Mouse (Mus musculus) testis, postnatal 10 days (tissue): Measurements from ENCODE around the gene Ankrd37.

Source experiments
- DNase-seq: peaks from one replicate; pipeline ENCODE4 v3.0.0; 2021; ENCODE audit warnings: low spot score

Ankrd37 gene

GRCm38 (mm10) chr8:46005596-46005995, at the start of gene Ankrd37:
Ankrd37 (minus strand) TSS chr8:46005707.
- DNase-seq: no peak

GRCm38 (mm10) chr8:46040260-46040659, 34.8 kb upstream of the Ankrd37 start:
- DNase-seq: no peak

GRCm38 (mm10) chr8:46039666-46040065, 34.2 kb upstream of the Ankrd37 start:
- no peak for DNase-seq

- no peak for DNase-seq
Measured at GRCm38 (mm10) chr8:46036217-46036616, 30.7 kb upstream of the Ankrd37 start.

- DNase-seq: no peak
Measured at GRCm38 (mm10) chr8:46024392-46024791, 18.9 kb upstream of the Ankrd37 start.

GRCm38 (mm10) chr8:46022758-46023157, 17.3 kb upstream of the Ankrd37 start:
- DNase-seq: no peak

- DNase-seq: no peak
Measured at GRCm38 (mm10) chr8:46022203-46022602, 16.7 kb upstream of the Ankrd37 start.

GRCm38 (mm10) chr8:46010746-46011680, 5.5 kb upstream of the Ankrd37 start:
- DNase-seq: no peak

- DNase-seq: no peak
Measured at GRCm38 (mm10) chr8:46010306-46010705, 4.8 kb upstream of the Ankrd37 start.

- DNase-seq: no peak
Measured at GRCm38 (mm10) chr8:46007050-46007672, 1.7 kb upstream of the Ankrd37 start.

- DNase-seq: peak; percentile 99
Measured at GRCm38 (mm10) chr8:45999784-46000705, 5.5 kb downstream of the Ankrd37 start.

- peak; percentile 48 for DNase-seq
Measured at GRCm38 (mm10) chr8:45999138-45999783, 6.2 kb downstream of the Ankrd37 start, which contains the start of gene Lrp2bp. Lrp2bp (plus strand) TSS chr8:45999303.

GRCm38 (mm10) chr8:45998228-45998627, 7.3 kb downstream of the Ankrd37 start:
- DNase-seq: no peak

GRCm38 (mm10) chr8:45995576-45995975, 9.9 kb downstream of the Ankrd37 start:
- DNase-seq: no peak

GRCm38 (mm10) chr8:45994111-45994510, 11.4 kb downstream of the Ankrd37 start:
- DNase-seq: no peak

- no peak for DNase-seq
Measured at GRCm38 (mm10) chr8:45990631-45991310, 14.7 kb downstream of the Ankrd37 start.

GRCm38 (mm10) chr8:45988189-45988588, 17.3 kb downstream of the Ankrd37 start:
- DNase-seq: no peak

GRCm38 (mm10) chr8:45986665-45987064, 18.8 kb downstream of the Ankrd37 start:
- DNase-seq: no peak

- DNase-seq: no peak
Measured at GRCm38 (mm10) chr8:45975837-45976468, 29.6 kb downstream of the Ankrd37 start.

- peak; percentile 98 for DNase-seq
Measured at GRCm38 (mm10) chr8:45975126-45975836, 30.2 kb downstream of the Ankrd37 start, which contains the start of the genes 1700029J07Rik and Ufsp2. 1700029J07Rik (minus strand) TSS chr8:45975252. Ufsp2 (plus strand) TSS chr8:45975528.
